Mouse (Mus musculus): Measurements from ENCODE around the gene Ywhab. TPM values are rescaled to one million over a fixed set of nuclear protein-coding genes. Genes with fewer than 3 reads are reported as not detected.

The Ywhab gene
- total RNA-seq, 2 experiments from 2014 or later, result 520 to 529 TPM

DNA sequence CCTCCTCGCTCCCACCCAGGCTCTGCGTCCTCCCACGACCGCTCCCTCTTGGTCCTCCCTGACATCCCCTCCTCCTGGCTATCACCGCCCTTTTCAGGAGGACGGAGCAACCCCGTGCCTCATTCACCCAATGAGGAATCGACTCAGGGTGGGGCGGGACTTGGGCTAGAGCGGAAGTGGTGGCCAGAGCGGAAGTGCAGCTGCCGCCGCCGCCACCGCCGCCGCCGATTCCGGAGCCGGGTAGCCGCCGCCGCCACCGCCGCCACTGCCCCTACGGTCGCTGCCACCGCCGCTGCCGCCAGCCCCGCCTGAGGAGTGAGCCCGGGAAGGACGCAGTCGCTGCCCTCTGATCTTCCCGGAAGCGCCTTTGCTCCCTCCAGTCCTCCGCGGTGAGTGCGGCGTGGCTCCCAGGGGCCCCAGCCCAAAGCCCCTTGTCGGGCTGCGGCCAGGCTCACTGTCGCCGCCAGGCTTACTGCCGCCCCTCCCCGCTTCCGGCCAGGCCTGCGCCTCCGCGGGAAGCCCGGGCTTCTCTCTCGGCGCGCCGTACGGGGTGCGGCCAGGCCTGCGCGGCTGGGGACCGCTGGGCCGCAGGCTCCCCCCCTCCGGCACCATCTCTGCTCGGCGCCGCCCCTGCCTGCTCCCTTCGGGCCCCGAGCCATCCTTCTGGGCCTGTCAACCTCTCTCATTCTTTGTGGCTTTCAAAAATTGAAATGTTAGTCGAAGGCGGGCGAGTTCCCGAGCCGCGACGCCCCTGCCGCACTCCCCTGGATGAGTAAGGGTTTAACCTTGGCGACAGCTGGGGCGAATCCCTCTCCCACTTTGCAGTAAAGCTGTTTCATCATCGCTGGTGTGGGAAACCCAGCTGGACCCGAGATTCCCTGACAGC lies 460 bp downstream of the Ywhab start:
- no peak for TF ChIP-seq CTCF (conservative IDR thresholded peaks at IDR 0.05)
- peak overlapping the region; percentile 99 for H3K27ac ChIP-seq
- peak overlapping the region; percentile 94 for H3K4me3 ChIP-seq
- DNase-seq (ENCODE audit: low spot score in 2 of 2), result peak; percentile 91 to 97

DNA sequence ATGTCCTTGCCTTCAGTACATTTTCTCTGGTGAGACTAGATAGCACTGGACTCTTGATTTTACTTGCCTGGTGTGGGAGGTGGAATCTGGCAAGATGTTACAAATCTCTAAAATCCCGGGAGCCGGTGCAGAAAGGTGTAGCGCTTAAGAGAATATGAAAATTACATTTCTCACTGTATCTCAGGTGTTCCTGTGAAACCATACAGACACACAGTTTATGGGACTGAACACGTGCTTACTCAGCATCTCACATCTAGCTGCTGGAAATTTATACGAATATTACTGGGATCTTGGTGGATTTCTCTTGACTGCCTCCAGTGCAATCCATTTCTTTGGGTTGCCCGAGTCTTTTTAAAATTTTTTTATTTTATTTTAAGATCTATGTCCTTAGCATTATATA lies 1.5 kb downstream of the Ywhab start:
- TF ChIP-seq CTCF (conservative IDR thresholded peaks at IDR 0.05), result no peak
- no peak for DNase-seq (ENCODE audit: low spot score in 2 of 2)
- H3K27ac ChIP-seq, result peak overlapping the region; percentile 99
- H3K4me3 ChIP-seq, result peak overlapping the region; percentile 94

DNA sequence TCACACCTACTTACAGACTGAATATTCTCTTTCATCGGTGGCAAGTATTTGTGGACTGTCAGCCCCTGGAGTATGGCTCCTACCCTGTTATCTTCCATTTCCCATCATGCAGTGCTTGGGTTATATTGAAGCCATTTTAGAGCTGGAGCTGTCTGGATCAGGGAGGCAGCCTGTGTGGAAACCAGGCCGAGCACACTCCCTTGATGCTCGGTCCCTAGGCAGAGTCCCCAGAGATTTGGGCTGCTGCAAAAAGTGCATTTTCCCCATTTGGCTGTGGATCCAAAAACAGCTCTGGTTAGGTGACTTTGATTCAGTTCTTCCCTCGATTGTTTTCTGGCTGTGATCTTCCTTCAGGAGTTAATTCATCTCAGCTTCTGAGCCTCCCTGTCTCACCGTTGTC lies 2.1 kb downstream of the Ywhab start:
- Histone ChIP-seq H3K4me3 (peak overlapping the region; percentile 94), H3K27ac (peak overlapping the region; percentile 99)
- no peak for TF ChIP-seq CTCF (conservative IDR thresholded peaks at IDR 0.05)
- DNase-seq (ENCODE audit: low spot score in 2 of 2), result no peak

DNA sequence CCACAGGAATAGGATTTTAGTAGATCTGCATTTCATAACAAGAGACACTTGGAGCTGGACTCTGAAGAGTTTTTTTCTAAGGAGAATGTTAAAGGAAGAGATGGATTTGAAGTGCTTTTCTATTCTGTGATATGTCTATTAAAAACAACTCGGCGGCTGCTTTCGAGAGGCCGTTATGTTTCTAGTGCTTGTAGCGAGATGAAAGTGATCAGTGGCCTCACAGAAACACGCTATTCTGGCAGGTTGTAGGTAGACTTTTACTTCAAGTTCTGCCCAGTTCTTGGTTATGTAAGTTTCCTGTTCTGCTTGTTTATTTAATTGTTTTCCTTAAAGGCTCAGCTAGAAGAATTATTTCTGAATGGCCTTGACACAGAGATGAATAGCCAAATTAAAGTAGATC lies 4.2 kb downstream of the Ywhab start:
- peak overlapping the region; percentile 99 for H3K27ac ChIP-seq
- DNase-seq (ENCODE audit: low spot score in 2 of 2), result no peak
- no peak for TF ChIP-seq CTCF (conservative IDR thresholded peaks at IDR 0.05)
- H3K4me3 ChIP-seq, result peak overlapping the region; percentile 94

DNA sequence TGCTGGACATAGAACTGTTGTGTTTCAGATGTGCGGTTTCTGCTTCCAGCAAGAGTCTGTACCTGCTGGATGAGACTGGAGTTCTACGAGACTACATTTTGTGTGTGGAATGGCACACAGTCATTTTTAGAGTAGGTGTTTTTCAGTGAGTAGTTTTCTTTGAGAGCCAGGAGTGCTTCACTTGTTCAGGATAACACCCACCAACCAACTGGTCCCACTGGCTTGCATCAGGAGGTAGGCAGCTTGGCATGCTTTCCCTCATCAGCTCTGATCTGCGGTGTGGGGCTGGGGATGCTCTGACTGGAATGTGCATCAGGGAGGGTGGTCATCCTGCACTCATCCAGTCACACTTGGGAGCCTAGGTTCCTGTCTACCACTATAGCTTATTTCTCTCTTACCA lies 7.9 kb downstream of the Ywhab start:
- Histone ChIP-seq H3K4me3 (peak overlapping the region; percentile 20), H3K27ac (peak overlapping the region; percentile 81)
- peak; percentile 61 to 76 for DNase-seq (ENCODE audit: low spot score in 2 of 2)
- TF ChIP-seq CTCF (conservative IDR thresholded peaks at IDR 0.05), result no peak

DNA sequence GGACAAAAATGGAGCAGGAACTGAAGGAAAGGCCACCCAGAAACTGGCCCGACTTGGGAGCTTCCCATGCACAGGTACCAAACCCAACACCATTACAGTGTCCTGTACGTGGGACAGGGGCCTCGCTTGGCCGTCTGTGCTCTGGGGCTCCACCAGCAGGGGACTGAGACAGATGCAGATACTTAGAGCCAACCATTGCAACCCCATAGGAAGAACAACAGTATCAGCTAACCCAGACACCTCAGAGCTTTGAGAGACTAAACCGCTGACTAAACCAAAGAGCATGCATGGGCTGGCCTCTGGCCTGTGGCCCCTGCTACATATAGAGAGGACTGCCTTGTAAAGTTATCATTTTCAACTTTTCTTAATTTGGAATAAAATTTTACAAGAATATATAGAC lies 9.7 kb downstream of the Ywhab start:
- peak; percentile 38 for TF ChIP-seq CTCF (conservative IDR thresholded peaks at IDR 0.05)
- DNase-seq (ENCODE audit: low spot score in 2 of 2), result no peak
- Histone ChIP-seq H3K4me3 (no peak overlapping the region), H3K27ac (peak overlapping the region; percentile 76; the same call in 1 of the 2 replicates)

DNA sequence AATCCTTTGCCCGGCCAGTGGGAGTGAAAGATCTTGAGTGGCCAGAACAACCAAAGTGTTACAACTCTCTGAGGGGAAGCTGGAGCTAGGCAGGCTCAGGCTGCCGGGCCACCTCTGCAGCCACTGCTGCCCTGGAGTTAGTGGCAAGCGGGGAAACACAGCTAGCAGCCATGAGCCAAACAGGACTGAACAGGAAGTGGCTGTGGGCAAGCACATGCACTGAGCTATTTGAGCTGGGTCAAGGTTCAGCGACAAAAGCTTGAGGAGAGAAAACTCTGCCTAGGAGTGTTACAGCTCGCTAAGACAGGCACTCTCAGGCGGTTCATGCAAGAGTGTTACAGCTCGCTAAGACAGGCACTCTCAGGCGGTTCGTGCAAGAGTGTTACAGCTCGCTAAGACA lies 12.2 kb downstream of the Ywhab start:
- peak overlapping the region; percentile 76 for H3K27ac ChIP-seq
- DNase-seq (ENCODE audit: low spot score in 2 of 2), result no peak
- no peak for TF ChIP-seq CTCF (conservative IDR thresholded peaks at IDR 0.05)
- no peak overlapping the region for H3K4me3 ChIP-seq

DNA sequence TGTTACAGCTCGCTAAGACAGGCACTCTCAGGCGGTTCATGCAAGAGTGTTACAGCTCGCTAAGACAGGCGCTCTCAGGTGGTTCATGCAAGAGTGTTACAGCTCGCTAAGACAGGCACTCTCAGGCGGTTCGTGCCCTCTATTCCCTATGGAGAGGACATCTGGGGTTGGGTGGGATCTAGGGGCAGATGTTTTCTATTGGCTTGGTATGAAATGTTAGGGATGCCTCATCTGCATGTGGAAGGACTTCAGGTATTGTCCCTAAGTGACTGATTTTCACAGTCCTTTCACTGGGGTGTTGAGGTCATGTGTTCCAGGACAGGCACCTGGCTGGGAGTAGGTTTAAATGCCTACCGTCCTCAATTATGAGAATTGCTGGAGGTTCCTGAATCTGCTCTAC lies 12.8 kb downstream of the Ywhab start:
- no peak for DNase-seq (ENCODE audit: low spot score in 2 of 2)
- H3K27ac ChIP-seq, result peak overlapping the region; percentile 84
- no peak for TF ChIP-seq CTCF (conservative IDR thresholded peaks at IDR 0.05)
- no peak overlapping the region; the same call in 1 of the 2 replicates for H3K4me3 ChIP-seq

DNA sequence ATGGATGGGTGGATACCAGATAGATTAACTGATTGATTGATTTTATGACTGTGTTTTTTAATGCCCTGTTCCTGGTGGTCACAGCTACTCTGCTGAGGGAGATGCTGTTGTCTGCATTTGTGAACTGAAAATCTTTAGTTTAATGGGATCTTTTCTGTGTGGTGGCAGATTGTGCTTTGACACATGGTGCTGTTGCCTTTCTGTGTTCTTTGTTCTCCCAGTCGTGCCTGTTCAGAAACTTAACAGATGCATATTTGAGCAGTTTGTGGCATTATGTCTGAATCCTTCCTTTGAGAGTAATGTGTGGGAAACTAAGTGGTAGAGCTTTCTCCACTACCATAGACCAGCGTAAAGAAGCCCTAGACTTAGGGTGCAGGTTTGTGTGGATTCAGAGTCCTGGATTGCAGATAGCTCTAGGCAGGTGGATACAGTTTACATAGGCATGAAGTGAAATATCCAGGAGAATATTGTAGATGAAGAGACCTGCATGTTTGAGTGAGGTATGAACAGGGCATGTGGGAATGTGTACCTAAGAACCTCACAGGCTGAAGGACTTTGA lies 13.3 kb downstream of the Ywhab start:
- TF ChIP-seq CTCF (conservative IDR thresholded peaks at IDR 0.05), result no peak
- DNase-seq (ENCODE audit: low spot score in 2 of 2), result peak in 1 of 2 experiments; percentile 65
- Histone ChIP-seq H3K4me3 (no peak overlapping the region; the same call in 1 of the 2 replicates), H3K27ac (peak overlapping the region; percentile 84)

DNA sequence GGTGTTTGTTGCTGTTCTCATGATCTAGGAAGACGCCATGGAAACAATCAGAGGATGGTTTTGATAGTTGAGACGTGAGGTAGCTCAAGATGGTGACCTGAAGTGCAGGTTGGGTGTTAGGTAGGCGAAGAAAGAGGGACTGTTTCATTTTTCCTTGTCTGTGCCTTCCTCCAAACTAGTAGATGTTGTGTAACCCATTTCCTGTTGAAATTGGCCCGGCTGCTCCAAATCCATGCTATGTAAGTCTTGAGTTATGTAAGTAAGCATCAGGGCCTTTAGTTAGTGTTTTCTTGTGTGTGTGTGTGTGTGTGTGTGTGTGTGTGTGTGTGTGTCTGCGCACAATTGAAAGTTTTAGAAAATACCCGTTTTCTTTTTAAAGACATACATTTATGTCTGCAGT lies 14.5 kb downstream of the Ywhab start:
- no peak for TF ChIP-seq CTCF (conservative IDR thresholded peaks at IDR 0.05)
- peak overlapping the region; percentile 84 for H3K27ac ChIP-seq
- no peak overlapping the region for H3K4me3 ChIP-seq
- DNase-seq (ENCODE audit: low spot score in 2 of 2), result no peak

DNA sequence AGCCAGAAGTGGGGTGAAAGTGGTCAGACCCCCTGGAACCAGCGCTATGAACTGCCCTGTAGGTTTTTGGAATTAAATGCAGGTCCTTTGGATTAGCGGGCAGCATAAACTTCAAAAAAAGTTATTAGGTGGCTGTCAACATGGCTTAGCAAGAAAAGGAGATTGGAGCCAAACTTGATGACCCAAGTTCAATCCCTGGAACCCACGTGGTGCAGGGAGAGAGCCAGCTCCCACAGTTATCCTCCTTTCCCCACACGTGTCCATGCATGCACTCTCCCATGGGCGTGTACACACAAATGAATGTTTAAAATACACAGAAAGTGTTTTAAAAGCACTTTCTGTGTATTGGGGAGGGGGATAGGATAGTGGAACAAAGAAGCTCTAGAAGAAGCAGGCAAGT lies 15.7 kb downstream of the Ywhab start:
- TF ChIP-seq CTCF (conservative IDR thresholded peaks at IDR 0.05), result no peak
- Histone ChIP-seq H3K27ac (peak overlapping the region; percentile 14; the same call in 1 of the 2 replicates), H3K4me3 (no peak overlapping the region)
- DNase-seq (ENCODE audit: low spot score in 2 of 2), result no peak

DNA sequence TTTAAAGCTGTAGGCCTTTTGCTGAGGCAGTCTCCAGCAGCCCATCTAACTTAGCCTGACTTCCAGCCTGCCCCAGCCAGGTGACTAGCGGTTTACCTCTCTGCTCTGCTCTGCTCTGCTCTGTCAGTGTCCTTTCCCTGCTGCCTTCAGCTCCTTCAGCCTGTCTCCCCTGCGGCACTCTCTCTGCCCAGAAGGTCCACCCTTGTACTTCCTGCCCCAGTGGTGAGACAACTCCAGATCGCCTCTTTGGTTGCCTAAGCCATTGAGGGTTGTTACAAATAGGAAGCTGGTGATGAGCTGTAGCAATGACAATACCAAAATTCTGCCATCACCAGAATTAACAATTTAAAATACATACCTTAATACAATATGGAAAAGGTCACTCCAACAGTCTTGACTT lies 16.2 kb downstream of the Ywhab start:
- no peak for DNase-seq (ENCODE audit: low spot score in 2 of 2)
- peak overlapping the region; percentile 39; the same call in 1 of the 2 replicates for H3K27ac ChIP-seq
- H3K4me3 ChIP-seq, result no peak overlapping the region
- TF ChIP-seq CTCF (conservative IDR thresholded peaks at IDR 0.05), result no peak

DNA sequence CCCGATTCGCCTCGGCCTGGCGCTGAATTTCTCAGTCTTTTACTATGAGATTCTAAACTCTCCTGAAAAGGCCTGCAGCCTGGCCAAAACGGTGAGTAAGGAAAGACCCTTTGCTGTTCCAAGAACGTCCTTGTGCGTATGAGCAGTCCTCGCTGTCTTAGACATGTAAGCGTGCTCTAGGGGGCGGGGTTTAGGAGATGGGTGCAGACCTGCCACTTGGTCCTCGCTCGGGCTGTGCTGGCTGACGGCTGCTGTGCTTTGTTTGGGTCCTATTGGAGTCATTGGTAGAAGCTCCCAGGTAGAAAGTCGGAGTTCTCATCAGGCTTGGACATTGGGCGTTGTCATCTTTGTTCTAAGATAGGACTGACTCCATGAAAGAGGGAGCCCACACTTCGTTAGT lies 20.5 kb downstream of the Ywhab start:
- Histone ChIP-seq H3K4me3 (no peak overlapping the region), H3K27ac (0 out of 2 replicates have a peak overlapping the region, but pooled peaks have one; percentile 18)
- DNase-seq (ENCODE audit: low spot score in 2 of 2), result no peak
- TF ChIP-seq CTCF (conservative IDR thresholded peaks at IDR 0.05), result no peak

DNA sequence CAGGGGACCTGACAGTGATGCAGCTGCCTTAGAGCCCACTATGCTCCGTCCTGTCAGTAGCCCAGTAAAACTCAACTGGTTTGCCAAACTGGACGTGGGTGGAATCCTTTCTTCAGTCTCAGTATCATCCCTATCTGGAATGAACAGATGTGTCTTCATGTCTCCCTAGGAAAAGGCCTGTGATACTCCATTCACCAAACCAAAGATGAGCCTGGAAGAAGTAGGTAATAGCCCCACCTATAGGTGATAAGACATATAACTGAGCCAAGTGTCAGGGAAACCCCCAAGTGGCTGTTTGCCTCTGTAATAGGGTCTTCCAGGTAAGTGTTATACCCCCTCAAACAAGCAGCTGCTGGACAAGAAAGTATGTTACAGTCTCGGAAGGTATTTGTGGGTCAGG lies 24.1 kb downstream of the Ywhab start:
- no peak for DNase-seq (ENCODE audit: low spot score in 2 of 2)
- Histone ChIP-seq H3K27ac (no peak overlapping the region), H3K4me3 (no peak overlapping the region)
- TF ChIP-seq CTCF (conservative IDR thresholded peaks at IDR 0.05), result peak; percentile 57
